13 mouse cellular contexts compared by ENCODE assay signal in genomic region chr14:62868254-62868653, GRCm38 (mm10). TPM values are rescaled to one million over a fixed set of nuclear protein-coding genes. Genes with fewer than 3 reads are reported as not detected.
DNase-seq lines count a peak whose midpoint lies in the region; ATAC-seq and TF ChIP-seq lines count a peak whose summit lies in the region.
"Had no signal": no experiment of that assay in that cellular context is flagged by ENCODE, and none has a peak within 500 bp of the region (broad histone marks: within the 10 kb centered on the region; RNA-seq: fewer than 3 reads in every experiment).

No protein-coding gene starts in this region.

- H3K4me3 ChIP-seq in left cerebral cortex, adult 2 months, result no peak overlapping the region
- H3K4me3 ChIP-seq in ES-E14 (ENCODE audit: insufficient read depth in 1 of 2, low read depth in 1 of 2, low read length in 2 of 2, poor library complexity in 1 of 2, severe bottlenecking in 1 of 2), result no peak overlapping the region
- H3K4me3 ChIP-seq in bone marrow, adult 2 months (replicated peaks; ENCODE audit: control insufficient read depth, low read depth, low read length), result no peak overlapping the region
- H3K4me3 ChIP-seq in limb, embryonic 11.5 days (ENCODE audit: low read depth, low read length), result no peak overlapping the region
- H3K4me3 ChIP-seq: embryonic facial prominence, embryonic 15.5 days had no signal

- peaks cover 4 to 5% of the 10 kb centered on the region in 2 experiments; a peak in 2 of 4 replicates for H3K4me1 ChIP-seq in ES-E14 (ENCODE audit: control insufficient read depth in 2 of 2, insufficient read depth in 2 of 2, low read length in 2 of 2, poor library complexity in 1 of 2)
- H3K4me1 ChIP-seq in bone marrow, adult 2 months (ENCODE audit: control insufficient read depth, insufficient read depth, low read length), result peaks cover 9% of the 10 kb centered on the region
- H3K4me1 ChIP-seq in limb, embryonic 11.5 days (ENCODE audit: control insufficient read depth, insufficient read depth, low read length), result no peaks in the 10 kb centered on the region

- H3K4me2 ChIP-seq in limb, embryonic 11.5 days (ENCODE audit: low read depth, severe bottlenecking), result no peak overlapping the region
- H3K4me2 ChIP-seq: embryonic facial prominence, embryonic 15.5 days; lung, embryonic 14.5 days had no signal

- H3K27me3 ChIP-seq in limb, embryonic 11.5 days (ENCODE audit: control insufficient read depth, insufficient read depth, low read length), result no peaks in the 10 kb centered on the region
- H3K27me3 ChIP-seq: embryonic facial prominence, embryonic 15.5 days had no signal

- no peak for TF ChIP-seq CTCF in left cerebral cortex, adult 2 months (IDR thresholded peaks at IDR 0.05)
- TF ChIP-seq CTCF in bone marrow, adult 2 months (IDR thresholded peaks at IDR 0.05; ENCODE audit: control insufficient read depth, insufficient read depth, low read length), result no peak

- intact Hi-C loops in left cerebral cortex, adult 2 months (cut with DNase I), result no loop called here

- H3K36me3 ChIP-seq in ES-E14 (ENCODE audit: control insufficient read depth, insufficient read depth, low read length, poor library complexity, severe bottlenecking), result no peaks in the 10 kb centered on the region
- H3K36me3 ChIP-seq in limb, embryonic 11.5 days (ENCODE audit: control insufficient read depth, insufficient read depth, low read length), result no peaks in the 10 kb centered on the region
- H3K36me3 ChIP-seq: embryonic facial prominence, embryonic 15.5 days had no signal

- H3K27ac ChIP-seq in left cerebral cortex, adult 2 months, result peak overlapping the region; percentile 38; the same call in 1 of the 2 replicates
- H3K27ac ChIP-seq in ES-E14 (ENCODE audit: insufficient read depth, low read depth, low read length, poor library complexity, severe bottlenecking), result no peak overlapping the region
- peak overlapping the region; percentile 53; the same call in 1 of the 2 replicates for H3K27ac ChIP-seq in bone marrow, adult 2 months (ENCODE audit: control insufficient read depth, insufficient read depth, low read depth, low read length, poor library complexity)
- no peak overlapping the region for H3K27ac ChIP-seq in limb, embryonic 11.5 days (replicated peaks; ENCODE audit: low read depth, low read length)
- H3K27ac ChIP-seq: embryonic facial prominence, embryonic 15.5 days had no signal

- no peaks in the 10 kb centered on the region for H3K9me3 ChIP-seq in ES-E14 (ENCODE audit: control insufficient read depth, insufficient read depth, low read depth, low read length)
- H3K9me3 ChIP-seq in limb, embryonic 11.5 days (ENCODE audit: control insufficient read depth, low read length), result no peaks in the 10 kb centered on the region; the same call in 1 of the 2 replicates
- H3K9me3 ChIP-seq: embryonic facial prominence, embryonic 15.5 days had no signal

- DNase-seq in left cerebral cortex, adult 2 months (ENCODE audit: extremely low spot score in 1 of 2, low spot score in 2 of 2), result no peak
- no peak for DNase-seq in left cerebral cortex, adult 8-10 months (ENCODE audit: low spot score in 2 of 2)
- no peak for DNase-seq in ES-E14 (ENCODE audit: low read depth, low spot score)
- peak; percentile 29 for DNase-seq in limb, embryonic 11.5 days (ENCODE audit: low spot score)
- no peak for DNase-seq in kidney, postnatal 14 days
- DNase-seq: heart, adult 18-20 months; heart, postnatal 4 days; kidney, adult 9 months; lung, embryonic 14.5 days; thymus, postnatal 36 days had no signal

- no peak overlapping the region for H3K9ac ChIP-seq in ES-E14 (ENCODE audit: insufficient read depth, low read depth, low read length, poor library complexity, severe bottlenecking)
- no peak overlapping the region for H3K9ac ChIP-seq in limb, embryonic 11.5 days (ENCODE audit: low read length)
- H3K9ac ChIP-seq: embryonic facial prominence, embryonic 15.5 days; lung, embryonic 14.5 days had no signal

- in situ Hi-C loops in ES-E14 (cut with MboI; ENCODE audit: low sequenced_read_pairs in 2 of 2, unreplicated experiment in 2 of 2), result no loop called here

- WGBS in bone marrow, adult 2 months, result 22% methylated on average over 3 of the region's 3 CpGs
- WGBS in limb, embryonic 11.5 days, result 45% methylated on average over 3 of the region's 3 CpGs

- no peak for TF ChIP-seq POLR2A in bone marrow, adult 2 months (IDR thresholded peaks at IDR 0.05; ENCODE audit: borderline replicate concordance, control insufficient read depth, low read depth, low read length)

- 0 out of 2 replicates have a peak, but pooled peaks have one; percentile 35 for ATAC-seq in limb, embryonic 11.5 days (ENCODE audit: insufficient number of reproducible peaks, low FRiP score, low TSS enrichment, low read depth)
- no peak for ATAC-seq in inflammation-experienced regulatory T-cells, adult 6 months

TF ChIP-seq in ES-E14, 5 proteins besides CTCF, POLR2A, EP300 and RAD21:
- TF ChIP-seq ZNF384 (IDR thresholded peaks at IDR 0.05; ENCODE audit: low read depth, low read length) (no peak), MAFK (IDR thresholded peaks at IDR 0.05; ENCODE audit: insufficient read depth, low read depth, low read length) (peak; percentile 70)
TF ChIP-seq in ES-E14: peak in this region for 1.

RNA-seq across cellular contexts. Expression of gene Wdfy2, which starts 30.8 kb away (rescaled TPM):
- total RNA-seq in left cerebral cortex, adult 2 months (2021), result 10 to 100 TPM; 12.4 to 15.8 TPM
- total RNA-seq in left cerebral cortex, adult 8-10 months (2022), result 10 to 100 TPM; 11.9 to 13.6 (median 13.3) TPM
- total RNA-seq in ES-E14 (2012; rRNA removed), result 7.0 and 11.9 TPM in 2 replicates
- polyA plus RNA-seq in bone marrow, adult 2 months (2011; ENCODE audit: insufficient read depth, insufficient read length, low replicate concordance, missing spikeins), result 5.7 and 15.0 TPM in 2 replicates
- polyA plus RNA-seq in limb, embryonic 11.5 days (2014; fragmentation: Nextera tagmentation; extraction: Ambion mirVana), result 12.0 and 13.7 TPM in 2 replicates
- polyA plus RNA-seq in inflammation-experienced regulatory T-cells, adult 6 months (2017; shearing (Covaris generic)), result 1 to 10 TPM; 5.0 to 6.7 (median 5.2) TPM

Comparison
In these comparisons a context has a peak if more than half of its experiments do, and no peak if none do; other contexts are left out.
1. H3K27ac ChIP-seq: peak in left cerebral cortex, adult 2 months (single experiment) and bone marrow, adult 2 months (single experiment); none in ES-E14 (single experiment) and limb, embryonic 11.5 days (single experiment).